8 mouse cellular contexts compared by ENCODE assay signal in the genomic region with DNA sequence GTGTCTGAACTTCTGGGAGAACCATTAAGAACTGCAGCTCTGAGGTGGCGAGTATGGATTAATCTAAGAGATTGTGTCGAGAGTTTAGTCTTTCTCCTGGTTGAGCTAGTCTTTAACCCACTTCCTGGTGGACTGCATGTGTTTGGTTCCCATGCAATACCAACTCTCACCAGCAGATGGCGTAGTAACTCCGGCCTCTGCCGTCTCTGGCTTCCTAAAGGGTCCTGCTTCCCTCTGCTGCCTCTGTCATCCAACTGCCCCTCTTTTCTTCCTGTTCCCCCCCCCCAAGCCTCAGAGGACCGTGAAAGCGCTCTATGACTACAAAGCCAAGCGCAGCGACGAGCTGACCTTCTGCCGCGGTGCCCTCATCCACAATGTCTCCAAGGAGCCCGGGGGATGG.
DNase-seq lines count a peak whose midpoint lies in the region; ATAC-seq and TF ChIP-seq lines count a peak whose summit lies in the region.

No protein-coding gene starts in this region.

- 76% methylated on average over 13 of the region's 13 CpGs for WGBS in heart, adult 2 months
- WGBS in heart, embryonic 12.5 days = 72% methylated on average over 13 of the region's 13 CpGs
- WGBS in neural tube, embryonic 15.5 days = 73% methylated on average over 13 of the region's 13 CpGs

- no peak for TF ChIP-seq EP300 in heart, adult 2 months (IDR thresholded peaks at IDR 0.05; ENCODE audit: insufficient read depth, low read depth, low read length)

- H3K36me3 ChIP-seq in heart, adult 2 months (ENCODE audit: control insufficient read depth, insufficient read depth, low read length) = no peaks in the 10 kb centered on the region
- peaks cover 13% of the 10 kb centered on the region; the same call in 1 of the 2 replicates for H3K36me3 ChIP-seq in heart, embryonic 12.5 days
- H3K36me3 ChIP-seq in neural tube, embryonic 15.5 days = no peaks in the 10 kb centered on the region

- H3K27me3 ChIP-seq in heart, adult 2 months (ENCODE audit: control insufficient read depth, insufficient read depth, low read length) = no peaks in the 10 kb centered on the region
- H3K27me3 ChIP-seq in heart, embryonic 12.5 days (replicated peaks) = no peaks in the 10 kb centered on the region
- no peaks in the 10 kb centered on the region for H3K27me3 ChIP-seq in neural tube, embryonic 15.5 days (replicated peaks)

- no peak for ATAC-seq in heart, embryonic 12.5 days (ENCODE audit: insufficient number of reproducible peaks, low FRiP score)
- ATAC-seq in neural tube, embryonic 15.5 days (ENCODE audit: low FRiP score) = no peak

- H3K4me2 ChIP-seq in heart, embryonic 12.5 days = no peak overlapping the region
- H3K4me2 ChIP-seq in neural tube, embryonic 15.5 days = no peak overlapping the region

- no peak overlapping the region for H3K9ac ChIP-seq in heart, adult 2 months (ENCODE audit: low read depth, low read length)
- no peak overlapping the region for H3K9ac ChIP-seq in heart, embryonic 12.5 days
- no peak overlapping the region for H3K9ac ChIP-seq in neural tube, embryonic 15.5 days (replicated peaks)

- DNase-seq in heart, adult 2 months = no peak
- DNase-seq in neural tube, embryonic 10.5 days (ENCODE audit: extremely low spot score, low spot score) = peak; percentile 36
- peak; percentile 20 for DNase-seq in embryo, embryonic 9.5 days (ENCODE audit: extremely low spot score)
- peak; percentile 63 for DNase-seq in testis, postnatal 14 days (ENCODE audit: low spot score)
- DNase-seq in adrenal gland, adult 2 months = no peak
- no peak for DNase-seq in spleen, postnatal 36 days (ENCODE audit: low spot score in 2 of 2)

- H3K4me1 ChIP-seq in heart, adult 2 months (ENCODE audit: control insufficient read depth, insufficient read depth, low read length) = no peaks in the 10 kb centered on the region
- no peaks in the 10 kb centered on the region for H3K4me1 ChIP-seq in heart, embryonic 12.5 days (replicated peaks)
- no peaks in the 10 kb centered on the region for H3K4me1 ChIP-seq in neural tube, embryonic 15.5 days

- no peaks in the 10 kb centered on the region for H3K79me2 ChIP-seq in heart, adult 2 months (replicated peaks; ENCODE audit: control insufficient read depth, insufficient read depth, low read length)

- H3K9me3 ChIP-seq in heart, embryonic 12.5 days (replicated peaks) = peaks cover 19% of the 10 kb centered on the region
- no peaks in the 10 kb centered on the region for H3K9me3 ChIP-seq in neural tube, embryonic 15.5 days (replicated peaks)

- intact Hi-C loops in heart, adult 2 months (cut with DNase I) = no loop called here

- H3K4me3 ChIP-seq in heart, adult 2 months = no peak overlapping the region
- no peak overlapping the region for H3K4me3 ChIP-seq in heart, embryonic 12.5 days
- H3K4me3 ChIP-seq in neural tube, embryonic 15.5 days (replicated peaks) = no peak overlapping the region

- TF ChIP-seq POLR2A in heart, adult 2 months (IDR thresholded peaks at IDR 0.05; ENCODE audit: insufficient read depth, low read depth, low read length) = no peak

- no peak overlapping the region for H3K27ac ChIP-seq in heart, adult 2 months
- H3K27ac ChIP-seq in heart, embryonic 12.5 days (ENCODE audit: poor library complexity, severe bottlenecking) = no peak overlapping the region
- H3K27ac ChIP-seq in neural tube, embryonic 15.5 days (replicated peaks) = no peak overlapping the region

- TF ChIP-seq CTCF in heart, adult 2 months (IDR thresholded peaks at IDR 0.05) = peak; percentile 69

Comparison
In these comparisons a context has a peak if more than half of its experiments do, and no peak if none do; other contexts are left out.
1. DNase-seq: peak in neural tube, embryonic 10.5 days (single experiment), embryo, embryonic 9.5 days (single experiment) and testis, postnatal 14 days (single experiment); none in heart, adult 2 months (0 of 2), adrenal gland, adult 2 months (single experiment) and spleen, postnatal 36 days (0 of 2).